ENCODE assay signal across 8 mouse cellular contexts in the genomic region with DNA sequence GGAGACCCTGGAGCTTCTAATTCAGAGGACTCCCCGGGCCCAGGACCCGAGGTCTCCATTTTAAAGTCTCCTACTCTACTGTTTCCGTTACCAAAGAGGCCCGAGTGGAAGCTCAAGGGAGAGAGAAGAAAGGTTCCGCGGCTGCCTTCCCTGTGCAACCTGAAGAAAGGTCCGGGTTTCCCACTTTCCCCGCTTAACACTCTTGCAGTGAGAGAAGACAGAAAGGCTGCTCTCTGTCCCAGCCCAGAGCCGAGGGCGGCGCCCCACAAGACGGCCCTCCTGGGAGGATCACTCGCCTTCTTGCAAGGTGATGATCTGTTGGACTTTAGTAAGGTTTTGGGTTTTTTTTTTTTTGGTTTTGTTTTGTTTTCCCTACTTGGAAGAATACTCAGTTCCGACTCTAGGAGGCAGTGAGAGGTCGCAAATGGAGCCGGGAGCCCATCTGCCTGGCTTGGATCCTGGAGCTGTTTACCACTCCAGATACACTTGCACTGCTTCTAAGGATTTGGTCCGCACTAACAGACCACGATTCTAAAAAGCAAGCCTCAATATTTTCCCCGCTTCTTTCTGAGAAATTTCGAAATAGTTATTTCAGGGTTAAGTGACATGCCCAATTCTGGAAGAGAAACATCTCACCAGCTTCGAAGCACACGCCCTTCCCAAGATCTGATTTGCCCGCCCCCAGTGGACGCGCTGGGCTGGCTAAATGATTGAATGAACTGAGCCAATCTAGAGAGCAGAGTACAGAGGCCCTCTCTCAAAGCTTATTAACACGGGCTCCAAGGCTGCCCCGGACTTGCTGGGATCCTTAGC. TPM values are rescaled to one million over a fixed set of nuclear protein-coding genes. Genes with fewer than 3 reads are reported as not detected.
DNase-seq lines count a peak whose midpoint lies in the region; ATAC-seq and TF ChIP-seq lines count a peak whose summit lies in the region.

A gene (minus strand): TSS at position 101 of the 813 bp plus-strand sequence.

- peak within 1 kb of the TSS; percentile 81 for H3K27ac ChIP-seq in MEL (ENCODE audit: control insufficient read depth, low read depth, low read length)
- H3K27ac ChIP-seq in cerebellum, adult 2 months (ENCODE audit: insufficient read depth, low read length) = peak within 1 kb of the TSS; percentile 82
- H3K27ac ChIP-seq in forebrain, postnatal 0 days (ENCODE audit: low read depth, low read length) = peak within 1 kb of the TSS; percentile 68
- peak within 1 kb of the TSS; percentile 62 for H3K27ac ChIP-seq in lung, embryonic 15.5 days

- H3K36me3 ChIP-seq in MEL (ENCODE audit: control insufficient read depth in 1 of 2, insufficient read depth in 2 of 2, low read length in 2 of 2) = peaks cover 0 to 11% of the 10 kb centered on the region in 2 experiments; a peak in 2 of 4 replicates
- no peaks in the 10 kb centered on the region for H3K36me3 ChIP-seq in forebrain, postnatal 0 days (ENCODE audit: insufficient read depth)
- H3K36me3 ChIP-seq in lung, embryonic 15.5 days = 0 out of 2 replicates have a peak, but pooled peaks cover 6% of the 10 kb centered on the region

- no peaks in the 10 kb centered on the region for H3K27me3 ChIP-seq in MEL (ENCODE audit: control insufficient read depth in 1 of 2, insufficient read depth in 2 of 2, low read length in 2 of 2)
- no peaks in the 10 kb centered on the region for H3K27me3 ChIP-seq in cerebellum, adult 2 months (ENCODE audit: control insufficient read depth, insufficient read depth, low read length)
- H3K27me3 ChIP-seq in forebrain, postnatal 0 days (ENCODE audit: insufficient read depth, low read length) = no peaks in the 10 kb centered on the region
- no peaks in the 10 kb centered on the region for H3K27me3 ChIP-seq in lung, embryonic 15.5 days

- H3K9ac ChIP-seq in MEL (ENCODE audit: control insufficient read depth, low read depth, low read length, poor library complexity, severe bottlenecking) = peak within 1 kb of the TSS; percentile 95
- peak within 1 kb of the TSS; percentile 73 for H3K9ac ChIP-seq in forebrain, postnatal 0 days
- H3K9ac ChIP-seq in lung, embryonic 15.5 days = peak within 1 kb of the TSS; percentile 69

- DNase-seq in MEL (ENCODE audit: low read depth, low spot score) = peak; percentile 95
- DNase-seq in cerebellum, adult 2 months = peak; percentile 89 to 96
- DNase-seq in forebrain, postnatal 0 days = peak; percentile 97
- DNase-seq in heart, postnatal 4 days = peak; percentile 97
- peak; percentile 81 to 94 for DNase-seq in layer of hippocampus, adult 8-10 months (ENCODE audit: low spot score in 2 of 2)
- peak; percentile 75 for DNase-seq in ovary, adult 18-20 months (ENCODE audit: low spot score)
- DNase-seq in thymus, postnatal 0 days (ENCODE audit: low spot score) = peak; percentile 92

- peaks cover 0 to 3% of the 10 kb centered on the region in 2 experiments; a peak in 1 of 4 replicates for H3K4me1 ChIP-seq in MEL (ENCODE audit: control insufficient read depth in 1 of 2, insufficient read depth in 2 of 2, low read length in 2 of 2)
- H3K4me1 ChIP-seq in cerebellum, adult 2 months (ENCODE audit: control insufficient read depth, insufficient read depth, low read length) = no peaks in the 10 kb centered on the region; the same call in 1 of the 2 replicates
- 0 out of 2 replicates have a peak, but pooled peaks cover 9% of the 10 kb centered on the region for H3K4me1 ChIP-seq in forebrain, postnatal 0 days (ENCODE audit: insufficient read depth)
- H3K4me1 ChIP-seq in lung, embryonic 15.5 days = peaks cover 21% of the 10 kb centered on the region

- TF ChIP-seq CTCF in MEL (IDR thresholded peaks at IDR 0.05 in 2 of 3, conservative IDR thresholded peaks at IDR 0.05 in 1 of 3; ENCODE audit: control insufficient read depth in 1 of 3, insufficient read depth in 1 of 3, low read depth in 2 of 3, low read length in 3 of 3, poor library complexity in 1 of 3, severe bottlenecking in 1 of 3) = peak; percentile 52 to 82 (median 71)
- peak; percentile 84 for TF ChIP-seq CTCF in cerebellum, adult 2 months (IDR thresholded peaks at IDR 0.05; ENCODE audit: borderline replicate concordance, insufficient read depth, low read depth, low read length)
- peak; percentile 74 for TF ChIP-seq CTCF in forebrain, postnatal 0 days (IDR thresholded peaks at IDR 0.05; ENCODE audit: low read depth)

- no peaks in the 10 kb centered on the region for H3K9me3 ChIP-seq in MEL (replicated peaks; ENCODE audit: insufficient read depth, low read length)
- no peaks in the 10 kb centered on the region for H3K9me3 ChIP-seq in forebrain, postnatal 0 days (ENCODE audit: low read length)
- no peaks in the 10 kb centered on the region for H3K9me3 ChIP-seq in lung, embryonic 15.5 days

- WGBS in cerebellum, adult 2 months = under 1% methylated on average over 27 of the region's 27 CpGs
- WGBS in forebrain, postnatal 0 days = under 1% methylated on average over 27 of the region's 27 CpGs
- WGBS in lung, embryonic 15.5 days = under 1% methylated on average over 27 of the region's 27 CpGs

- 0 out of 4 replicates have a peak, but pooled peaks of 1 of the 2 experiments have one; percentile 4 for TF ChIP-seq EP300 in MEL (IDR thresholded peaks at IDR 0.05; ENCODE audit: low read depth in 1 of 2, low read length in 2 of 2)

- peak; percentile 93 for TF ChIP-seq RAD21 in MEL (IDR thresholded peaks at IDR 0.05; ENCODE audit: low read depth, low read length)

- H3K4me3 ChIP-seq in MEL (ENCODE audit: control insufficient read depth in 1 of 2, insufficient read depth in 1 of 2, low read depth in 2 of 2, low read length in 2 of 2) = peak within 1 kb of the TSS; percentile 74 to 98
- H3K4me3 ChIP-seq in cerebellum, adult 2 months (replicated peaks; ENCODE audit: insufficient read depth, low read depth, low read length) = peak within 1 kb of the TSS; percentile 95
- H3K4me3 ChIP-seq in forebrain, postnatal 0 days (ENCODE audit: low read depth, low read length) = peak within 1 kb of the TSS; percentile 67
- H3K4me3 ChIP-seq in lung, embryonic 15.5 days = peak within 1 kb of the TSS; percentile 60

- TF ChIP-seq POLR2A in MEL (IDR thresholded peaks at IDR 0.05; ENCODE audit: control insufficient read depth in 1 of 2, insufficient read depth in 1 of 2, low read depth in 1 of 2, low read length in 2 of 2, poor library complexity in 1 of 2) = peak in 1 of 2 experiments; percentile 94; a peak in 2 of 4 replicates
- TF ChIP-seq POLR2A in cerebellum, adult 2 months (IDR thresholded peaks at IDR 0.05; ENCODE audit: borderline replicate concordance, insufficient read depth, low read length) = peak; percentile 76; the same call in 1 of the 2 replicates

- H3K4me2 ChIP-seq in forebrain, postnatal 0 days (ENCODE audit: low read depth) = peak within 1 kb of the TSS; percentile 78
- peak within 1 kb of the TSS; percentile 68 for H3K4me2 ChIP-seq in lung, embryonic 15.5 days

- H3K79me2 ChIP-seq in MEL (ENCODE audit: control insufficient read depth, insufficient read depth, low read length, poor library complexity) = peaks cover 11% of the 10 kb centered on the region

- peak; percentile 95 for ATAC-seq in forebrain, postnatal 0 days
- peak; percentile 86; the same call in 1 of the 2 replicates for ATAC-seq in lung, embryonic 15.5 days (ENCODE audit: borderline replicate concordance, extremely low read depth, low FRiP score, low TSS enrichment)

TF ChIP-seq in MEL, 35 proteins besides CTCF, POLR2A, EP300 and RAD21 (continues in another document):
- TF ChIP-seq USF2 (IDR thresholded peaks at IDR 0.05; ENCODE audit: borderline replicate concordance in 1 of 2, insufficient read depth in 1 of 2, low read depth in 1 of 2, low read length in 2 of 2) (no peak), UBTF (IDR thresholded peaks at IDR 0.05; ENCODE audit: borderline replicate concordance, insufficient read depth, low read depth, low read length) (0 out of 2 replicates have a peak, but pooled peaks have one; percentile 65), MYC (IDR thresholded peaks at IDR 0.05; ENCODE audit: low read depth, low read length) (peak; percentile 52; the same call in 1 of the 2 replicates), E2F4 (IDR thresholded peaks at IDR 0.05; ENCODE audit: borderline replicate concordance, low read depth, low read length) (no peak), POLR2AphosphoS5 (IDR thresholded peaks at IDR 0.05; ENCODE audit: borderline replicate concordance, low read depth, low read length) (no peak), GABPA (IDR thresholded peaks at IDR 0.05; ENCODE audit: low read depth, low read length) (peak; percentile 42; the same call in 1 of the 2 replicates), USF1 (IDR thresholded peaks at IDR 0.05; ENCODE audit: low read depth, low read length) (no peak), MEF2A (IDR thresholded peaks at IDR 0.05; ENCODE audit: extremely low read depth, insufficient replicate concordance, low read depth, low read length, poor library complexity, severe bottlenecking) (no peak), ELF1 (IDR thresholded peaks at IDR 0.05; ENCODE audit: low read depth, low read length) (peak; percentile 68), TCF12 (IDR thresholded peaks at IDR 0.05; ENCODE audit: low read depth, low read length) (peak; percentile 79), JUND (IDR thresholded peaks at IDR 0.05; ENCODE audit: low read depth, low read length) (peak; percentile 71; the same call in 1 of the 2 replicates), SMC3 (IDR thresholded peaks at IDR 0.05; ENCODE audit: low read depth, low read length) (peak; percentile 84), MAZ (IDR thresholded peaks at IDR 0.05; ENCODE audit: low read depth, low read length) (peak; percentile 76; the same call in 1 of the 2 replicates), GATA1 (IDR thresholded peaks at IDR 0.05; ENCODE audit: low read depth, low read length) (0 out of 2 replicates have a peak, but pooled peaks have one; percentile 13), HCFC1 (IDR thresholded peaks at IDR 0.05; ENCODE audit: low read depth, low read length) (peak; percentile 91), KAT2A (conservative IDR thresholded peaks at IDR 0.05; ENCODE audit: low read depth, low read length) (no peak; the same call in 1 of the 2 replicates), ZKSCAN1 (IDR thresholded peaks at IDR 0.05; ENCODE audit: low read depth, low read length) (no peak)

RNA-seq across cellular contexts. Expression of the gene that starts here (rescaled TPM):
- 27.0 and 28.2 TPM in 2 replicates for total RNA-seq in MEL (2012; rRNA removed)
- polyA plus RNA-seq in MEL (2012; ENCODE audit: insufficient read depth in 1 of 2, insufficient read length in 2 of 2, low read depth in 1 of 2, low replicate concordance in 2 of 2, missing spikeins in 1 of 2) = 10 to 100 TPM in 1 of 2 experiments, not detected in 1; 49.2 TPM
- polyA plus RNA-seq in cerebellum, adult 2 months (2012; rRNA removed) = 45.2 and 52.3 TPM in 2 replicates
- total RNA-seq in forebrain, postnatal 0 days (2014; rRNA removed) = 96.4 and 180 TPM in 2 replicates
- 122 and 123 TPM in 2 replicates for polyA plus RNA-seq in forebrain, postnatal 0 days (2015; fragmentation: Nextera tagmentation; extraction: Ambion mirVana)
- 100 to 1,000 TPM; 128 to 131 TPM for total RNA-seq in heart, postnatal 4 days (2021)
- total RNA-seq in layer of hippocampus, adult 8-10 months (2022) = 10 to 100 TPM; 69.3 to 73.1 (median 71.8) TPM
- polyA plus RNA-seq in lung, embryonic 15.5 days (2015; fragmentation: Nextera tagmentation; extraction: Ambion mirVana) = 118 and 127 TPM in 2 replicates
- polyA plus RNA-seq in thymus, postnatal 0 days (2015; fragmentation: Nextera tagmentation; extraction: Ambion mirVana) = 113 and 120 TPM in 2 replicates

Comparison
In these comparisons a context has a peak if more than half of its experiments do, and no peak if none do; other contexts are left out.
1. Peak in every context shown above with its lines: DNase-seq, ATAC-seq, H3K4me3 ChIP-seq and H3K27ac ChIP-seq.